Mouse (Mus musculus): Measurements from ENCODE around the gene Ndufb2. TPM values are rescaled to one million over a fixed set of nuclear protein-coding genes. Genes with fewer than 3 reads are reported as not detected.

The Ndufb2 gene
- polyA plus RNA-seq (2021) = 219 TPM

GRCm38 (mm10) chr6:39592401-39593214 is at the start of gene Ndufb2:
TSS of gene Ndufb2 (plus strand) at chr6:39592574.
- POLR2A ChIA-PET = interaction anchor here (1.1 kb wide), 2 partner anchors 10 to 12 kb away, joined by 3 to 4 read pairs; no protein-coding TSS in a partner anchor
- no peak for TF ChIP-seq CTCF (IDR thresholded peaks at IDR 0.05)
- ATAC-seq = peak; percentile 97
- no peaks in the 10 kb centered on the region for H3K27me3 ChIP-seq
- CTCF ChIA-PET = no interaction called here
- in situ Hi-C loops (cut with MboI; ENCODE audit: low pct_unique_long_range_greater_than_20kb) = no loop called here
- peak; percentile 66 for DNase-seq (ENCODE audit: low read depth, low spot score)

GRCm38 (mm10) chr6:39542631-39543597 is 49.5 kb upstream of the Ndufb2 start:
- POLR2A ChIA-PET = no interaction called here
- CTCF ChIA-PET = no interaction called here
- peak; percentile 64 for DNase-seq (ENCODE audit: low read depth, low spot score)
- ATAC-seq = peak; percentile 73
- no peak for TF ChIP-seq CTCF (IDR thresholded peaks at IDR 0.05)
- H3K27me3 ChIP-seq = no peaks in the 10 kb centered on the region
- in situ Hi-C loops (cut with MboI; ENCODE audit: low pct_unique_long_range_greater_than_20kb) = no loop called here

GRCm38 (mm10) chr6:39543769-39544420 is 48.5 kb upstream of the Ndufb2 start:
- no peak for TF ChIP-seq CTCF (IDR thresholded peaks at IDR 0.05)
- CTCF ChIA-PET = interaction anchor here (1.6 kb wide), 1 partner anchor 17 kb away, joined by 4 read pairs; no protein-coding TSS in a partner anchor
- DNase-seq (ENCODE audit: low read depth, low spot score) (no peak), ATAC-seq (no peak)
- in situ Hi-C loops (cut with MboI; ENCODE audit: low pct_unique_long_range_greater_than_20kb) = no loop called here
- POLR2A ChIA-PET = interaction anchor here (1.0 kb wide), 1 partner anchor 24 kb away, joined by 3 read pairs; no protein-coding TSS in a partner anchor
- no peaks in the 10 kb centered on the region for H3K27me3 ChIP-seq

- POLR2A ChIA-PET = no interaction called here
- no peak for TF ChIP-seq CTCF (IDR thresholded peaks at IDR 0.05)
- no peak for ATAC-seq
- CTCF ChIA-PET = interaction anchor here (1.0 to 1.6 kb wide), 2 partner anchors 15 to 20 kb away, joined by 4 to 5 read pairs; no protein-coding TSS in a partner anchor
- in situ Hi-C loops (cut with MboI; ENCODE audit: low pct_unique_long_range_greater_than_20kb) = no loop called here
- H3K27me3 ChIP-seq = no peaks in the 10 kb centered on the region
- DNase-seq (ENCODE audit: low read depth, low spot score) = no peak
Measured at GRCm38 (mm10) chr6:39545474-39545873, 46.9 kb upstream of the Ndufb2 start.

GRCm38 (mm10) chr6:39548030-39548429 is 44.3 kb upstream of the Ndufb2 start:
- no peak for ATAC-seq
- in situ Hi-C loops (cut with MboI; ENCODE audit: low pct_unique_long_range_greater_than_20kb) = no loop called here

GRCm38 (mm10) chr6:39551981-39552636 is 40.3 kb upstream of the Ndufb2 start:
- no peaks in the 10 kb centered on the region for H3K27me3 ChIP-seq
- DNase-seq (ENCODE audit: low read depth, low spot score) (no peak), ATAC-seq (peak; percentile 80)
- no peak for TF ChIP-seq CTCF (IDR thresholded peaks at IDR 0.05)
- ChIA-PET CTCF (interaction anchor here (1.2 to 1.4 kb wide), 3 partner anchors 11 to 89 kb away, joined by 3 to 4 read pairs (median 3); no protein-coding TSS in a partner anchor), POLR2A (no interaction called here)
- in situ Hi-C loops (cut with MboI; ENCODE audit: low pct_unique_long_range_greater_than_20kb) = no loop called here

More at GRCm38 (mm10) chr6:39548030-39548429, 44.3 kb upstream of the Ndufb2 start:
- H3K27me3 ChIP-seq = no peaks in the 10 kb centered on the region
- no peak for TF ChIP-seq CTCF (IDR thresholded peaks at IDR 0.05)
- no peak for DNase-seq (ENCODE audit: low read depth, low spot score)
- POLR2A ChIA-PET = no interaction called here
- CTCF ChIA-PET = interaction anchor here (0.6 to 1.3 kb wide), 4 partner anchors 55 to 577 kb away, joined by 3 read pairs; no protein-coding TSS in a partner anchor

GRCm38 (mm10) chr6:39554888-39555647 is 37.3 kb upstream of the Ndufb2 start:
- ChIA-PET POLR2A (no interaction called here), CTCF (interaction anchor here (1.0 to 1.3 kb wide), 2 partner anchors 18 to 93 kb away, joined by 3 read pairs; partner anchors contain the start of gene Adck2)
- no peak for DNase-seq (ENCODE audit: low read depth, low spot score)
- ATAC-seq = no peak
- in situ Hi-C loops (cut with MboI; ENCODE audit: low pct_unique_long_range_greater_than_20kb) = no loop called here
- TF ChIP-seq CTCF (IDR thresholded peaks at IDR 0.05) = no peak
- no peaks in the 10 kb centered on the region for H3K27me3 ChIP-seq

GRCm38 (mm10) chr6:39555648-39555945 is 36.8 kb upstream of the Ndufb2 start:
- DNase-seq (ENCODE audit: low read depth, low spot score) (no peak), ATAC-seq (no peak)
- POLR2A ChIA-PET = interaction anchor here (1.3 kb wide), 1 partner anchor 18 kb away, joined by 3 read pairs; the partner anchor contains the start of gene Adck2
- TF ChIP-seq CTCF (IDR thresholded peaks at IDR 0.05) = no peak
- H3K27me3 ChIP-seq = no peaks in the 10 kb centered on the region
- CTCF ChIA-PET = interaction anchor here (0.7 to 1.7 kb wide), 4 partner anchors 18 to 93 kb away, joined by 3 to 5 read pairs (median 3); partner anchors contain the start of gene Adck2
- in situ Hi-C loops (cut with MboI; ENCODE audit: low pct_unique_long_range_greater_than_20kb) = no loop called here

All from Patski (cell line).